Mouse (Mus musculus): ENCODE data around the gene Spo11. TPM values are rescaled to one million over a fixed set of nuclear protein-coding genes. Genes with fewer than 3 reads are reported as not detected.

The Spo11 gene
- polyA plus RNA-seq (2015; fragmentation: Nextera tagmentation; extraction: Ambion mirVana) = 0.04 and 0.11 TPM in 2 replicates

DNA sequence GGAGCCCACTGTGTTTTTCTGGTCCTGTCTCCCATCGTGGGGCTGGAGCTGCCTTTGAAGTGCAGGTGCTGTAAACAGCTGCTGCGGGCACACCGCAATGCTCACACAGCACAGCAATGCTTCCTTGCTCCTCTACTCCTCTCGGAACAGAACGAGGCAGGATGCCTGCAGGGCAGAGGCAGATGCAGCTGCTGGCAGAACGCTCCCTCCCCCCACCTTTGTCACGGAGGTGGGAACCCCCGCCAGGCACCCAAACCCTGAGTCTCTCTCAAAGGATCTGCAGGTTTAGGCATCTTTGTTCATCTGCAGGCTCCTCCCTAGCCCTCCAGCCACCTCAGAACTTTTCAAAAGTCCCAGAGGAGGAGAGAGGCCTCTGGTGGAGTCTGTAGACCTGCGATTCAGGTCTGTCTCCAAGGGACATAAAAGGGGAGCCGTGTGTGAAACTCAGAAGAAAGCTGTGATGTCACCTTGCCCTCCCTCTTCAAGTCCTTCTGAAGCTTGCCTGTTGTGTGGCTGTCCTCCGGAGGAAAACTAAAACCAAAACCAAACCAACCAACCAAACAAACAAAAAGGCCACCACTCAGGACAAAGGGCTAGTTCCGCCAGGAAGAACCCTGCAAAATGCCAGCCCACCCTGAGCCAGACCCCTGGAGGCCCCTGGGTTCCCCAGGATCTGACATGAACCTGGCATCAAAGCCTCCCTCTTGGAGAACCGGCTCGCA is at the start of gene Spo11:
Spo11 (plus strand) TSS at position 292 of the 722 bp plus-strand sequence.
- Histone ChIP-seq H3K4me3 (ENCODE audit: low read length) (no peak within 1 kb of the TSS), H3K9me3 (ENCODE audit: control insufficient read depth, low read length) (peaks cover 5% of the 10 kb centered on the region; the same call in 1 of the 2 replicates), H3K27ac (ENCODE audit: low read length) (no peak within 1 kb of the TSS), H3K4me2 (ENCODE audit: low read depth, low read length) (0 out of 2 replicates have a peak within 1 kb of the TSS, but pooled peaks have one; percentile 20), H3K36me3 (ENCODE audit: control insufficient read depth, insufficient read depth, low read length) (no peaks in the 10 kb centered on the region), H3K27me3 (replicated peaks; ENCODE audit: control insufficient read depth, insufficient read depth, low read length) (no peaks in the 10 kb centered on the region), H3K4me1 (ENCODE audit: control insufficient read depth, insufficient read depth, low read length) (peaks cover 14% of the 10 kb centered on the region; the same call in 1 of the 2 replicates), H3K9ac (ENCODE audit: low read depth, low read length) (peak within 1 kb of the TSS; percentile 20; the same call in 1 of the 2 replicates)
- WGBS = 30% methylated on average over 13 of the region's 14 CpGs
- ATAC-seq = peak; percentile 26; the same call in 1 of the 2 replicates

DNA sequence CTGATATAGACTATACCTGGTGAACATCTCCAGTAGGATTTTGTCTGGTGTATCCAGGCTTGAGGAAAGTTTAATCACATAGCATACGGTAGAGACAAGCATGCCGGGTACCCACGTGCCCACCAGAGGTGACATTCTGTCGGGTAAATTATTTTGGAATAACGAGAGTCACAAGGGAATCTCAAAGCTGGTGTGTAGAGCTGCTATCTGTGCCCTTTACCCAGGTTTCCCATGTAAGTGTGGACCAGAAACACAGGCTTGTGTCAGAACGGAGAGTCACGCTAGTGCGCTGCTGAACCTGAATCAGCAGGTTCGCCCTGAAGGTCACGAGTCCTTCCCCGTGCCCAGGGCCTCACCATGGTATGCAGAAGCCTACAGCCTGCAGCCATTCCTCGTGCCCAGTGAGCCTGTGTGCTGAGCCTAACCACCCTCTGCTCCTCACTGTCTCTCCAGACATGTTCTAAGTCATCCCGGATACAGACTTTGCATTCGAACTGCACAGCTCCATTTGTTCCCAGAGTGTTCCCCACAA is 47.5 kb upstream of the Spo11 start:
- ATAC-seq = peak; percentile 47
- Histone ChIP-seq H3K36me3 (ENCODE audit: control insufficient read depth, insufficient read depth, low read length) (no peaks in the 10 kb centered on the region), H3K4me3 (ENCODE audit: low read length) (no peak overlapping the region), H3K4me1 (ENCODE audit: control insufficient read depth, insufficient read depth, low read length) (peaks cover 54% of the 10 kb centered on the region), H3K9ac (ENCODE audit: low read depth, low read length) (no peak overlapping the region), H3K27ac (ENCODE audit: low read length) (peak overlapping the region; percentile 7; the same call in 1 of the 2 replicates), H3K4me2 (ENCODE audit: low read depth, low read length) (no peak overlapping the region), H3K9me3 (ENCODE audit: control insufficient read depth, low read length) (no peaks in the 10 kb centered on the region), H3K27me3 (replicated peaks; ENCODE audit: control insufficient read depth, insufficient read depth, low read length) (no peaks in the 10 kb centered on the region)
- WGBS = 73% methylated on average over 14 of the region's 14 CpGs

GRCm38 (mm10) chr2:172931137-172931898 is 46.2 kb upstream of the Spo11 start:
- H3K9ac ChIP-seq (ENCODE audit: low read depth, low read length) = 0 out of 2 replicates have a peak overlapping the region, but pooled peaks have one; percentile 24
- H3K36me3 ChIP-seq (ENCODE audit: control insufficient read depth, insufficient read depth, low read length) = no peaks in the 10 kb centered on the region
- no peak for ATAC-seq
- H3K4me2 ChIP-seq (ENCODE audit: low read depth, low read length) = no peak overlapping the region
- H3K4me3 ChIP-seq (ENCODE audit: low read length) = no peak overlapping the region
- H3K4me1 ChIP-seq (ENCODE audit: control insufficient read depth, insufficient read depth, low read length) = peaks cover 55% of the 10 kb centered on the region
- H3K27me3 ChIP-seq (replicated peaks; ENCODE audit: control insufficient read depth, insufficient read depth, low read length) = no peaks in the 10 kb centered on the region
- H3K9me3 ChIP-seq (ENCODE audit: control insufficient read depth, low read length) = no peaks in the 10 kb centered on the region
- WGBS = 63% methylated on average over 17 of the region's 17 CpGs
- no peak overlapping the region for H3K27ac ChIP-seq (ENCODE audit: low read length)

DNA sequence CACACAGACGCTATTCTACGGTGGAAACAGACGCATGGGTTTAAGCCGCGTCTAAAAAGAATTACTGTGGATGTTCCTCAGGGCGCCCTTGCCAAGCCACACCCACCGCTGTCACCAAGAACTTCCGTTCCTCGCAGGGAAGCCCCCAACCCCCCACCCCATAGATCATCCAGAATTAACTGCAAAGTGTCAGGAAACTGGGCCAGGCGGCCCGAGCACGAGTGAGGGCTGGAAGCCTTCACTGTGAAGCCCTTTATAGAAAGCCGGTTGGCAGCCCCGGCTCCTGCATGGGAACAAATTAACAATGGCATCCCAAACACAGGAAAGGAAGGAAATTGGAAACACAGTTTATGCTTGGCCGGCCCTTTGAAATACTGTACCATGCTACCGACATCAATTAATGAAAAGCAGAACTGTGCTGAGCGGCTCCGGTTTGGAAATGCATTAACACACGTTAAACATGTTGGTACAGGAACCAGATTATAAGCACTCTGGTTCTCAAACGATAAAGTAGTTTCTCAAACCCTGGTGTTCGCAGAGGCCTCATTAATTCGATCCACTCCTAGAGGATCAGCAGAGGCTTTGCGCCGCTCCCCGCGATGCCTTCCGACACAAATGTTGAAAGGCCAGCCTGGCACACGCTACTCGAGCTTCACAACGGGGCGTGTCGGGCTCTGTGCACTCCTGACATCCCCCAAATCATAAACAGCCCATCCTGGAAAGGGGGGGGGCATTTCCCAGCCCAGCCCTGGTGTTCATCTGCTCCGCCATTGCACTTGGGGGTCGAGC is 43.7 kb upstream of the Spo11 start:
- H3K9ac ChIP-seq (ENCODE audit: low read depth, low read length) = peak overlapping the region; percentile 45; the same call in 1 of the 2 replicates
- no peak for ATAC-seq
- WGBS = 21% methylated on average over 34 of the region's 34 CpGs
- 0 out of 2 replicates have a peak overlapping the region, but pooled peaks have one; percentile 5 for H3K4me3 ChIP-seq (ENCODE audit: low read length)
- no peaks in the 10 kb centered on the region; the same call in 1 of the 2 replicates for H3K27me3 ChIP-seq (replicated peaks; ENCODE audit: control insufficient read depth, insufficient read depth, low read length)
- H3K27ac ChIP-seq (ENCODE audit: low read length) = peak overlapping the region; percentile 48
- no peaks in the 10 kb centered on the region for H3K9me3 ChIP-seq (ENCODE audit: control insufficient read depth, low read length)
- H3K36me3 ChIP-seq (ENCODE audit: control insufficient read depth, insufficient read depth, low read length) = no peaks in the 10 kb centered on the region
- H3K4me2 ChIP-seq (ENCODE audit: low read depth, low read length) = peak overlapping the region; percentile 28
- H3K4me1 ChIP-seq (ENCODE audit: control insufficient read depth, insufficient read depth, low read length) = peaks cover 65% of the 10 kb centered on the region

DNA sequence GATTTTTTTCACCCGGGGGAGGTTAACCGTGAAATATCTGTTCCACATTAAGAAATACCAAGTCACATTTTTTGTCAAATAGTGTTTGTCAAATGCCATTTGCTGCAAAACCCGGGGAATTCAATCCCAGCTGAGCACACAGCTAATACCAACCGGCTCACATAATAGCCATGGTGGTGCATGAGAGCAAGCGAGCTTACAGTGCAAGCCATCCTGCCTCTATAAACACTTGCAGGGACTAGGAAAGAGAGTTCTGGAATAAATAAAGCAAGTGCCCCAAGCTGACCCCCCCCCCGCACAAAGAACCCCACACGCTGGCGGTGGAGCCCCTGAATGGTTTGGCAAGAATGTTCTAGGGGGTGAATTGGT is 43.1 kb upstream of the Spo11 start:
- no peaks in the 10 kb centered on the region for H3K9me3 ChIP-seq (ENCODE audit: control insufficient read depth, low read length)
- no peaks in the 10 kb centered on the region; the same call in 1 of the 2 replicates for H3K27me3 ChIP-seq (replicated peaks; ENCODE audit: control insufficient read depth, insufficient read depth, low read length)
- H3K36me3 ChIP-seq (ENCODE audit: control insufficient read depth, insufficient read depth, low read length) = no peaks in the 10 kb centered on the region
- ATAC-seq = no peak
- H3K4me3 ChIP-seq (ENCODE audit: low read length) = no peak overlapping the region
- peaks cover 65% of the 10 kb centered on the region for H3K4me1 ChIP-seq (ENCODE audit: control insufficient read depth, insufficient read depth, low read length)
- 0 out of 2 replicates have a peak overlapping the region, but pooled peaks have one; percentile 17 for H3K9ac ChIP-seq (ENCODE audit: low read depth, low read length)
- H3K4me2 ChIP-seq (ENCODE audit: low read depth, low read length) = peak overlapping the region; percentile 28; the same call in 1 of the 2 replicates
- WGBS = 17% methylated on average over 8 of the region's 8 CpGs
- H3K27ac ChIP-seq (ENCODE audit: low read length) = no peak overlapping the region

GRCm38 (mm10) chr2:172934891-172935740 is 42.4 kb upstream of the Spo11 start:
- Histone ChIP-seq H3K9ac (ENCODE audit: low read depth, low read length) (peak overlapping the region; percentile 56), H3K9me3 (ENCODE audit: control insufficient read depth, low read length) (no peaks in the 10 kb centered on the region), H3K4me3 (ENCODE audit: low read length) (no peak overlapping the region; the same call in 1 of the 2 replicates), H3K4me2 (ENCODE audit: low read depth, low read length) (peak overlapping the region; percentile 40), H3K27me3 (replicated peaks; ENCODE audit: control insufficient read depth, insufficient read depth, low read length) (no peaks in the 10 kb centered on the region; the same call in 1 of the 2 replicates), H3K4me1 (ENCODE audit: control insufficient read depth, insufficient read depth, low read length) (peaks cover 62% of the 10 kb centered on the region), H3K27ac (ENCODE audit: low read length) (peak overlapping the region; percentile 52; the same call in 1 of the 2 replicates), H3K36me3 (ENCODE audit: control insufficient read depth, insufficient read depth, low read length) (no peaks in the 10 kb centered on the region)
- 14% methylated on average over 30 of the region's 30 CpGs for WGBS
- ATAC-seq = no peak

- H3K4me2 ChIP-seq (ENCODE audit: low read depth, low read length) = peak overlapping the region; percentile 40; the same call in 1 of the 2 replicates
- H3K27me3 ChIP-seq (replicated peaks; ENCODE audit: control insufficient read depth, insufficient read depth, low read length) = no peaks in the 10 kb centered on the region; the same call in 1 of the 2 replicates
- peaks cover 59% of the 10 kb centered on the region for H3K4me1 ChIP-seq (ENCODE audit: control insufficient read depth, insufficient read depth, low read length)
- 45% methylated on average over 12 of the region's 12 CpGs for WGBS
- ATAC-seq = no peak
- H3K9me3 ChIP-seq (ENCODE audit: control insufficient read depth, low read length) = no peaks in the 10 kb centered on the region
- H3K27ac ChIP-seq (ENCODE audit: low read length) = no peak overlapping the region
- H3K9ac ChIP-seq (ENCODE audit: low read depth, low read length) = peak overlapping the region; percentile 56
- no peaks in the 10 kb centered on the region for H3K36me3 ChIP-seq (ENCODE audit: control insufficient read depth, insufficient read depth, low read length)
- H3K4me3 ChIP-seq (ENCODE audit: low read length) = no peak overlapping the region
Measured at GRCm38 (mm10) chr2:172935776-172936562, 41.5 kb upstream of the Spo11 start.

Data from intestine, embryonic 16.5 days (tissue).